Mouse (Mus musculus): ENCODE data around the gene Tmigd3. TPM values are rescaled to one million over a fixed set of nuclear protein-coding genes. Genes with fewer than 3 reads are reported as not detected.

The Tmigd3 gene
- total RNA-seq, 2 experiments from 2014 or later, result not detected

- DNase-seq (ENCODE audit: low spot score in 2 of 2), result no peak
Measured at GRCm38 (mm10) chr3:105929821-105930220, 59.1 kb downstream of the Tmigd3 start.

- no peak for DNase-seq (ENCODE audit: low spot score in 2 of 2)
Measured at GRCm38 (mm10) chr3:105931095-105931494, 60.4 kb downstream of the Tmigd3 start.

- DNase-seq (ENCODE audit: low spot score in 2 of 2), result no peak
Measured at GRCm38 (mm10) chr3:105932240-105933071, 61.8 kb downstream of the Tmigd3 start, which contains the start of gene I830077J02Rik. TSS of gene I830077J02Rik (minus strand) at chr3:105932664.

GRCm38 (mm10) chr3:105933926-105934325 lies 63.2 kb downstream of the Tmigd3 start:
- DNase-seq (ENCODE audit: low spot score in 2 of 2), result no peak

GRCm38 (mm10) chr3:105935033-105935432 lies 64.3 kb downstream of the Tmigd3 start:
- peak; percentile 14 to 34 for DNase-seq (ENCODE audit: low spot score in 2 of 2)

GRCm38 (mm10) chr3:105936111-105936510 lies 65.4 kb downstream of the Tmigd3 start:
- no peak for DNase-seq (ENCODE audit: low spot score in 2 of 2)

GRCm38 (mm10) chr3:105951348-105951747 lies 80.6 kb downstream of the Tmigd3 start:
- DNase-seq (ENCODE audit: low spot score in 2 of 2), result no peak

- no peak for DNase-seq (ENCODE audit: low spot score in 2 of 2)
Measured at GRCm38 (mm10) chr3:105957235-105957634, 86.5 kb downstream of the Tmigd3 start.

- no peak for DNase-seq (ENCODE audit: low spot score in 2 of 2)
Measured at GRCm38 (mm10) chr3:105958204-105958603, 87.5 kb downstream of the Tmigd3 start.

- DNase-seq (ENCODE audit: low spot score in 2 of 2), result peak; percentile 92 to 94
Measured at GRCm38 (mm10) chr3:105958974-105959580, 88.4 kb downstream of the Tmigd3 start, which contains the start of gene Wdr77. TSS of gene Wdr77 (plus strand) at chr3:105959369.

GRCm38 (mm10) chr3:105959585-105959984 lies 88.9 kb downstream of the Tmigd3 start:
- no peak for DNase-seq (ENCODE audit: low spot score in 2 of 2)

- DNase-seq (ENCODE audit: low spot score in 2 of 2), result no peak
Measured at GRCm38 (mm10) chr3:105959999-105960398, 89.3 kb downstream of the Tmigd3 start, which contains the start of gene Atp5f1. TSS of gene Atp5f1 (minus strand) at chr3:105960099.

GRCm38 (mm10) chr3:105960700-105961099 lies 90.0 kb downstream of the Tmigd3 start:
- no peak for DNase-seq (ENCODE audit: low spot score in 2 of 2)

GRCm38 (mm10) chr3:105971831-105972446 lies 101.2 kb downstream of the Tmigd3 start:
- no peak for DNase-seq (ENCODE audit: low spot score in 2 of 2)

- DNase-seq (ENCODE audit: low spot score in 2 of 2), result no peak
Measured at GRCm38 (mm10) chr3:105973411-105973810, 102.7 kb downstream of the Tmigd3 start, which contains the start of gene Ovgp1. TSS of gene Ovgp1 (plus strand) at chr3:105973711.

Other genes starting within 250 kb of the Tmigd3 start
- 10 to 100 TPM; 18.5 to 18.9 TPM for gene Ddx20, start 183.3 kb upstream of the Tmigd3 start, total RNA-seq (2021)
- gene Inka2, start 166.3 kb upstream of the Tmigd3 start, total RNA-seq (2021), result 1 to 10 TPM; 3.8 to 3.9 TPM
- 100 to 1,000 TPM; 135 to 179 TPM for gene Rap1a, start 69.6 kb upstream of the Tmigd3 start, total RNA-seq (2021)
- under 1 TPM; 0.33 to 0.80 TPM for gene Adora3, start within 50 bp of the Tmigd3 start, total RNA-seq (2021)
- gene I830077J02Rik, start 61.8 kb downstream of the Tmigd3 start, total RNA-seq (2021), result 1 to 10 TPM; 1.0 to 1.2 TPM
- gene Wdr77, start 88.5 kb downstream of the Tmigd3 start, total RNA-seq (2021), result 10 to 100 TPM; 44.0 to 66.5 TPM
- 100 to 1,000 TPM; 342 to 391 TPM for gene Atp5f1, start 89.2 kb downstream of the Tmigd3 start, total RNA-seq (2021)
- gene Ovgp1, start 102.8 kb downstream of the Tmigd3 start, total RNA-seq (2021), result under 1 TPM; 0.48 to 0.93 TPM
- gene Pifo, start 143.7 kb downstream of the Tmigd3 start, total RNA-seq (2021), result not detected
- not detected for gene Chil5, start 161.9 kb downstream of the Tmigd3 start, total RNA-seq (2021)
- not detected for gene Chia1, start 242.3 kb downstream of the Tmigd3 start, total RNA-seq (2021)